Mouse (Mus musculus) forebrain, embryonic 13.5 days (tissue): Measurements from ENCODE around the gene Bach2. TPM values are rescaled to one million over a fixed set of nuclear protein-coding genes. Genes with fewer than 3 reads are reported as not detected.

Source experiments
- ATAC-seq: fragments of 200-750 bp; cut with Nextera tagmentation; 2 replicates; pipeline ENCODE4 v1.8.0; 2017
- H3K27ac ChIP-seq: fragments of 300-500 bp; sonication (generic); 2 replicates; pipeline ENCODE4 v1.5.1; 2015; ENCODE audit warnings: inconsistent platforms, mild to moderate bottlenecking, moderate library complexity
- H3K27me3 ChIP-seq: fragments of 300-500 bp; sonication (generic); 2 replicates; pipeline ENCODE4 v1.6.1; 2015; ENCODE audit warnings: mild to moderate bottlenecking, inconsistent platforms
- H3K36me3 ChIP-seq: fragments of 300-500 bp; sonication (generic); 2 replicates; pipeline ENCODE4 v1.6.1; 2015; ENCODE audit warnings: mild to moderate bottlenecking, inconsistent platforms; ENCODE audit not compliant: poor library complexity, severe bottlenecking
- H3K4me1 ChIP-seq: fragments of 300-500 bp; sonication (generic); 2 replicates; pipeline ENCODE4 v1.6.1; 2015; ENCODE audit warnings: inconsistent platforms
- H3K4me2 ChIP-seq: fragments of 300-500 bp; sonication (generic); 2 replicates; pipeline ENCODE4 v1.6.1; 2015; ENCODE audit warnings: inconsistent platforms, mild to moderate bottlenecking, moderate library complexity
- H3K4me3 ChIP-seq: fragments of 300-500 bp; sonication (generic); 2 replicates; pipeline ENCODE4 v1.5.1; 2015; ENCODE audit warnings: mild to moderate bottlenecking, inconsistent platforms
- H3K9ac ChIP-seq: fragments of 300-500 bp; sonication (generic); 2 replicates; pipeline ENCODE4 v1.6.1; 2015; ENCODE audit warnings: mild to moderate bottlenecking, inconsistent platforms
- H3K9me3 ChIP-seq: fragments of 300-500 bp; sonication (generic); replicated peaks from 2 replicates; pipeline ENCODE4 v1.6.1; 2016; ENCODE audit warnings: inconsistent platforms
- WGBS: fragments of 180-500 bp; shearing (Covaris S2); methylation state at CpG from one replicate; pipeline ENCODE4 v1.1.7; 2015; 5-methylcytosine and 5-hydroxymethylcytosine counted together
- polyA plus RNA-seq: library from polyadenylated mRNA; unstranded; fragments of >200 nt; fragmentation: Nextera tagmentation; extraction: Ambion mirVana; gene quantifications from 2 replicates; pipeline ENCODE4 v1.2.1, GENCODE M21; 2015

Gene Bach2
- polyA plus RNA-seq, 1 experiment from 2014 or later, result 26.2 TPM

GRCm38 (mm10) chr4:32389107-32389800 lies 150.7 kb downstream of the Bach2 start:
- whole genome bisulfite sequencing, result 43% methylated on average over 14 of the region's 14 CpGs
- Histone ChIP-seq H3K4me3 (no peak overlapping the region), H3K36me3 (no peaks in the 10 kb centered on the region), H3K4me2 (no peak overlapping the region), H3K4me1 (peaks cover 56% of the 10 kb centered on the region), H3K9me3 (no peaks in the 10 kb centered on the region), H3K9ac (no peak overlapping the region), H3K27ac (peak overlapping the region; percentile 49), H3K27me3 (no peaks in the 10 kb centered on the region)
- peak; percentile 61 for ATAC-seq

DNA sequence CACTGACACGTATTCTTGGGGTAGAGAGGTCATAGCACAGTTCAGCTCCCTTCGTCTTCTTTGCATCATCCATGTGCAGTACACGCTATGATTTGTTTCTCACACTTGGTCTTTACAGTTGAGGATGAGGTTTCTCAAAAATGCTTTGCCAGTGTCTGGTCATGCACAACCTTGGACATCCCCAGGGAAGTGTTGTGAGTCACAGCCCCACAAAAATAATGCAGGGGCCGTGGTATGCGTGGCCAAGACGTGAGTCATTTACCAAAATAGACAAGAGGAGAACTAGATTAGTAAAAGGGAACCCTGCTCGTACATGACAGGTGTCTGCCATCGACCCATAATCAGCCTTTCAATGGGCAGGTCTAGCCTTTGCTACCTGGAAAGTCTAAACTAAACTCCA lies 152.7 kb downstream of the Bach2 start:
- ATAC-seq, result no peak
- 92% methylated on average over 8 of the region's 8 CpGs for WGBS
- Histone ChIP-seq H3K36me3 (no peaks in the 10 kb centered on the region), H3K4me2 (no peak overlapping the region), H3K9ac (no peak overlapping the region), H3K4me3 (no peak overlapping the region), H3K27ac (no peak overlapping the region), H3K9me3 (no peaks in the 10 kb centered on the region), H3K4me1 (peaks cover 63% of the 10 kb centered on the region), H3K27me3 (no peaks in the 10 kb centered on the region)

DNA sequence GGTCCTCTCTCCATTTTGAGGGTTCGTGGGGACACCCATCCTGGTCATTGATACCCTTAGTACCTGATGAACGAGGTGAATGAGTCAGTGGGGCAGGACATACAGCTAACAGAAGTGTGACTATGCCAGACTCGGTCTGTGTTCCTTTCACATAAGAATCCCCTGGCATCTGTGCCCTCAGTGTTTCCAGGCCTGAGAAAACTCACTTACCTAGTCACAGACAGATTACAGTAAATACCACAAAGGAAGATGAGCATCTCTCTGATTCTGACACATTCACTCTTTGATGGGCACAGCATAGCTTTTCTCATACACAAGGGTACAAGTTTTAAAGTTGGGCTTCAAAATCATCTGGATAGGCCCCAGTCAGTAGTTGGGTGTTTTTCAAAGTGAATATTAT lies 154.6 kb downstream of the Bach2 start:
- ATAC-seq, result no peak
- WGBS, result 75% methylated on average over 3 of the region's 3 CpGs
- H3K4me1 ChIP-seq, result peaks cover 49% of the 10 kb centered on the region
- H3K9me3 ChIP-seq, result no peaks in the 10 kb centered on the region
- no peaks in the 10 kb centered on the region for H3K36me3 ChIP-seq
- no peak overlapping the region for H3K4me3 ChIP-seq
- H3K9ac ChIP-seq, result no peak overlapping the region
- H3K27me3 ChIP-seq, result no peaks in the 10 kb centered on the region
- H3K4me2 ChIP-seq, result no peak overlapping the region
- no peak overlapping the region for H3K27ac ChIP-seq

DNA sequence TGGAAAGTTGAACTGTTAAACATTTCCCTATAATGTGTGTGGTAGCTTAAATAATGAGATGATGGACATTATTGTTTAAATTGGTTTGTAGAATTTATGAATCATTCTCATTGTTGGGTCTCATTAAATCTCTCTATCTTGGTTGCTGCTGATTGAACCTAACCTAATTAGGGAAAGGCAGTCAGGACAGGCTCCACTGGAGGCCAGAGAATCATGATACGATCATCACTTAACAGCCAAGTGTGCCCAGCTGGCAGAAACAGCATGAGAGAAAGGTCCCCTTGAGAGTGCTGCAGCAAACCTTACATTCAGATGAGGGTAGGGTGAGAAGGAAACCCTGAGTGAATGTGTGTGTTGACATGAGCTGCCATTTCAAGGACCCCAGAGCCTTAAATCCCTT lies 155.3 kb downstream of the Bach2 start:
- no peaks in the 10 kb centered on the region for H3K27me3 ChIP-seq
- H3K4me3 ChIP-seq, result no peak overlapping the region
- WGBS, result 9% methylated on average over 1 of the region's 1 CpGs
- no peaks in the 10 kb centered on the region for H3K36me3 ChIP-seq
- ATAC-seq, result peak; percentile 29; the same call in 1 of the 2 replicates
- H3K9me3 ChIP-seq, result no peaks in the 10 kb centered on the region
- peaks cover 42% of the 10 kb centered on the region for H3K4me1 ChIP-seq
- H3K27ac ChIP-seq, result peak overlapping the region; percentile 42
- H3K9ac ChIP-seq, result no peak overlapping the region
- no peak overlapping the region for H3K4me2 ChIP-seq

GRCm38 (mm10) chr4:32394850-32395249 lies 156.2 kb downstream of the Bach2 start:
- ATAC-seq, result no peak
- Histone ChIP-seq H3K36me3 (no peaks in the 10 kb centered on the region), H3K4me2 (no peak overlapping the region), H3K27ac (no peak overlapping the region), H3K9ac (no peak overlapping the region), H3K9me3 (no peaks in the 10 kb centered on the region), H3K4me1 (peaks cover 33% of the 10 kb centered on the region), H3K4me3 (no peak overlapping the region), H3K27me3 (no peaks in the 10 kb centered on the region)
- 78% methylated on average over 2 of the region's 2 CpGs for WGBS

GRCm38 (mm10) chr4:32401459-32401858 lies 162.9 kb downstream of the Bach2 start:
- Histone ChIP-seq H3K27ac (no peak overlapping the region), H3K4me1 (peaks cover 15% of the 10 kb centered on the region), H3K9me3 (no peaks in the 10 kb centered on the region), H3K9ac (no peak overlapping the region), H3K36me3 (no peaks in the 10 kb centered on the region), H3K4me2 (no peak overlapping the region), H3K4me3 (no peak overlapping the region), H3K27me3 (no peaks in the 10 kb centered on the region)
- no peak for ATAC-seq
- 97% methylated on average over 5 of the region's 5 CpGs for WGBS

DNA sequence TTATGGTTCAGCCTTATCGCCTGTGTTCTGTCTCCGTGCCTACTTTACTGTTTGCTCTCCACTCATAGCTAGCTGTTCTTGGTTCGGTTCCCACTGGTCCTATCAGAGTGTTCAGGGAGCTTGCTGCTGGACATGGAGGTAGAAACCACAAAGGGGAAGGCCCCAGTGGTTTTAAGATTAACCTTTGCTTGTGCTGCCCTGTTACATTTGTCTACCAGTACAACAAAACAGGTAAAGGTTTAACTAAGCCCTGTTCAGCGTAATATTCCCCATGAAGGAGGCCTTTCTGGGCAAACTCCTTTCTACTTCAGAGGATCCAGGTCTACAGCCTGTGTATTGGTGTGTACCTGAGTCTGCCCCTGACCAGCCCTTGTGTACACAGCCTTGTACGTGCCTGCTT lies 164.9 kb downstream of the Bach2 start:
- 94% methylated on average over 5 of the region's 5 CpGs for WGBS

DNA sequence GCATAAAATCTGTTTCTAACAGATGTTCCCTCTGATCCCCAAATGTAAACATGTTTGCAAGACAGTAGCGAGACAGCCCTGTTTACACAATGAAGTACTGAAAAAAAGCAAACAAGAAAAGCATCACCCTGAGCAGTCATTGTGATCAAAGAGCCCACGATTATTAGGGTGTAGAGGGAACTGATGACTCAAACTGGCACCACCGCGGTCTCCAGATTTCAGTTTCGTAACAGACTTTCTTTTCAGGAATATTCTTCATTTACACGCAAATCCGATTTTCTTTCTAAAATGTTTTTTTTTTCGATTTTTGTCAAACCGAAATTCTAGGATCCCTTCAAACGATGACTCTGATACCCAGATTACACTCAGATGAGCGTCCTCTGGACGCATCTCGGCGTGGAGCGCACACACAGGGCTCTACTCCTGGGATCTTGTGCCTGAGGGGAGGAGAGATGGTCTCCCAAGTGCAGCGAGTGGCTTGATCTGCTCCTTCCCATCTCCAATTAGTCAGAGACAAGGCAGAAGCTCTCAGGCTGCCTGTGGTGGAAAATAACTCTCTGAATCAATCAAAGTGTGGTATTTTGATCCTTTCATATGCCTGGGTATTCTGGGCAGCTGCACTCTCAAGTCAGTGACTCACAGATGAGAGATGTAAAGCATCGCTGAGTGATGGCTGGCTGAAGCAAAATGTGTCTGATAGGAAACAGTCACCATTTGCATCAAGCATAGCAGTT lies 166.7 kb downstream of the Bach2 start:
- peak overlapping the region; percentile 40; the same call in 1 of the 2 replicates for H3K27ac ChIP-seq
- H3K36me3 ChIP-seq, result no peaks in the 10 kb centered on the region
- H3K27me3 ChIP-seq, result no peaks in the 10 kb centered on the region
- H3K4me3 ChIP-seq, result no peak overlapping the region
- H3K4me1 ChIP-seq, result peaks cover 12% of the 10 kb centered on the region
- 78% methylated on average over 17 of the region's 17 CpGs for WGBS
- ATAC-seq, result no peak
- no peak overlapping the region for H3K9ac ChIP-seq
- no peak overlapping the region for H3K4me2 ChIP-seq
- H3K9me3 ChIP-seq, result no peaks in the 10 kb centered on the region

More for the DNA sequence above, 164.9 kb downstream of the Bach2 start:
- Histone ChIP-seq H3K27ac (no peak overlapping the region), H3K36me3 (no peaks in the 10 kb centered on the region), H3K4me2 (no peak overlapping the region), H3K9ac (no peak overlapping the region), H3K4me3 (no peak overlapping the region), H3K27me3 (no peaks in the 10 kb centered on the region), H3K4me1 (peaks cover 12% of the 10 kb centered on the region), H3K9me3 (no peaks in the 10 kb centered on the region)
- ATAC-seq, result no peak

- 89% methylated on average over 3 of the region's 3 CpGs for WGBS
- no peak overlapping the region for H3K4me2 ChIP-seq
- peaks cover 12% of the 10 kb centered on the region for H3K4me1 ChIP-seq
- no peak overlapping the region for H3K9ac ChIP-seq
- no peaks in the 10 kb centered on the region for H3K9me3 ChIP-seq
- H3K4me3 ChIP-seq, result no peak overlapping the region
- H3K27ac ChIP-seq, result no peak overlapping the region
- no peak for ATAC-seq
- H3K36me3 ChIP-seq, result no peaks in the 10 kb centered on the region
- H3K27me3 ChIP-seq, result no peaks in the 10 kb centered on the region
Observed at GRCm38 (mm10) chr4:32405985-32406384, 167.4 kb downstream of the Bach2 start.

GRCm38 (mm10) chr4:32408535-32408934 lies 169.9 kb downstream of the Bach2 start:
- peaks cover 30% of the 10 kb centered on the region for H3K4me1 ChIP-seq
- no peak overlapping the region for H3K4me2 ChIP-seq
- WGBS, result 89% methylated on average over 8 of the region's 8 CpGs
- no peak overlapping the region for H3K27ac ChIP-seq
- ATAC-seq, result no peak
- H3K4me3 ChIP-seq, result no peak overlapping the region
- H3K36me3 ChIP-seq, result no peaks in the 10 kb centered on the region
- H3K27me3 ChIP-seq, result no peaks in the 10 kb centered on the region
- no peaks in the 10 kb centered on the region for H3K9me3 ChIP-seq
- no peak overlapping the region for H3K9ac ChIP-seq

GRCm38 (mm10) chr4:32409116-32409880 lies 170.7 kb downstream of the Bach2 start:
- Histone ChIP-seq H3K9ac (no peak overlapping the region), H3K4me2 (no peak overlapping the region), H3K9me3 (no peaks in the 10 kb centered on the region), H3K27ac (no peak overlapping the region), H3K36me3 (no peaks in the 10 kb centered on the region), H3K4me3 (no peak overlapping the region), H3K4me1 (peaks cover 32% of the 10 kb centered on the region), H3K27me3 (no peaks in the 10 kb centered on the region)
- ATAC-seq, result peak; percentile 44; the same call in 1 of the 2 replicates
- 78% methylated on average over 9 of the region's 9 CpGs for WGBS

DNA sequence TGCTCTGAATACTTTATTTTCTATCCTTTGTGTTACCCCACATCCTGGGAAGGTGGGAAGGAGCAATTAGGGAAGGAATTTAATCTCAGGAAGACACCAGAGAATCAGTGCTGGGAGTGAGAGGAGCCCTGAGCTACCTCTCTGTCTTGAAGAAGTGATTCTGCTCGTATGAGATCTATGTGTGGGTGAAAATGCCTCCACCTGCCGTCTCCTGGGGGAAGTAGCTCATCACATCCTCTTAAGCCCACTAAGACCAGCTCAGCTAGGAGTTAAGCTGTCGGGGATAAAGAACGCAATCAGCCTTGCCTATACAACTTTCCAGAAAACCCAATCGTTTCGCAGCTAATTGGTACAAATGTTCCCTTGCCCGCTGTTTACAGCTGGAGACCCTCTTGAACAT lies 174.5 kb downstream of the Bach2 start:
- Histone ChIP-seq H3K36me3 (no peaks in the 10 kb centered on the region), H3K9ac (no peak overlapping the region), H3K27me3 (no peaks in the 10 kb centered on the region), H3K4me1 (peaks cover 24% of the 10 kb centered on the region), H3K27ac (no peak overlapping the region), H3K4me2 (no peak overlapping the region), H3K4me3 (no peak overlapping the region), H3K9me3 (no peaks in the 10 kb centered on the region)
- peak; percentile 46; the same call in 1 of the 2 replicates for ATAC-seq
- WGBS, result 23% methylated on average over 7 of the region's 7 CpGs
